Mouse (Mus musculus) ES-E14 (cell line): ENCODE data around the gene Dnajc7.

Experiments used
- CHD2 ChIP-seq: IDR thresholded peaks from 2 replicates; pipeline ENCODE4 v1.6.1; 2014; ENCODE audit warnings: mild to moderate bottlenecking, low read depth, low read length, inconsistent platforms
- HCFC1 ChIP-seq: IDR thresholded peaks from 2 replicates; pipeline ENCODE4 v1.6.1; 2012; ENCODE audit warnings: low read length, inconsistent platforms, borderline replicate concordance; ENCODE audit not compliant: insufficient read depth
- MAFK ChIP-seq: IDR thresholded peaks from 2 replicates; pipeline ENCODE4 v1.6.1; 2014; ENCODE audit warnings: mild to moderate bottlenecking, low read depth, low read length, inconsistent platforms; ENCODE audit not compliant: insufficient read depth
- ZNF384 ChIP-seq: IDR thresholded peaks from 2 replicates; pipeline ENCODE4 v1.6.1; 2012; ENCODE audit warnings: low read depth, low read length, inconsistent platforms

- no peak for TF ChIP-seq CHD2
- no peak for TF ChIP-seq ZNF384
- no peak for TF ChIP-seq HCFC1
- no peak for TF ChIP-seq MAFK
Measured at GRCm38 (mm10) chr11:100568692-100569091, 51.3 kb downstream of the Dnajc7 start.
